10 mouse cellular contexts compared by ENCODE assay signal in the genomic region with DNA sequence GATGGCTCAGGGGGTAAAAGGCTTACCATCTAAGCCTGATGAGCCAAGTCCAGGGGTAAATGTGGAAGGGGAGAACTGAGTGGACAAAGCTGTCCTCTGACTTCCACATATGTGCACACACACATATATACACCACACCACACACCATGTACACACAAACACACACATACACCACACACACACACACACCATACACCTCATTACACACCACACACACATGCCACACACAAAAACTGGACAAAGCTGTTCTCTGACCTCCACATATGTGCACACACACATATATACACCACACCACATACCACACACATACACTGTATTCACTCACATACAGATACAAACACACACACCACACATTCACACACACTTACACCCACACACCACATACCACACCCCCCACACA.
"Had no signal": no experiment of that assay in that cellular context is flagged by ENCODE, and none has a peak within 500 bp of the region (broad histone marks: within the 10 kb centered on the region; RNA-seq: fewer than 3 reads in every experiment).

No protein-coding gene starts in this region.

- H3K27me3 ChIP-seq: midbrain, embryonic 15.5 days had no signal

- H3K9me3 ChIP-seq: limb, embryonic 15.5 days; midbrain, embryonic 15.5 days had no signal

- H3K4me3 ChIP-seq: limb, embryonic 15.5 days; midbrain, embryonic 10.5 days; midbrain, embryonic 15.5 days had no signal

- DNase-seq: layer of hippocampus, postnatal 36 days; lung, embryonic 14.5 days; lung, postnatal 10 days; right cerebral cortex, postnatal 14 days; thymus, adult 18-20 months; thymus, postnatal 14 days had no signal

- H3K27ac ChIP-seq: limb, embryonic 15.5 days; liver, embryonic 14.5 days; midbrain, embryonic 10.5 days; midbrain, embryonic 15.5 days had no signal

- ATAC-seq: midbrain, embryonic 15.5 days had no signal

- H3K4me2 ChIP-seq: limb, embryonic 15.5 days; lung, embryonic 14.5 days; midbrain, embryonic 15.5 days had no signal

- H3K9ac ChIP-seq: limb, embryonic 15.5 days; liver, embryonic 14.5 days; lung, embryonic 14.5 days; midbrain, embryonic 15.5 days had no signal

- H3K36me3 ChIP-seq: limb, embryonic 15.5 days; midbrain, embryonic 10.5 days; midbrain, embryonic 15.5 days had no signal
